ENCODE assay signal across 8 mouse cellular contexts in the genomic region with DNA sequence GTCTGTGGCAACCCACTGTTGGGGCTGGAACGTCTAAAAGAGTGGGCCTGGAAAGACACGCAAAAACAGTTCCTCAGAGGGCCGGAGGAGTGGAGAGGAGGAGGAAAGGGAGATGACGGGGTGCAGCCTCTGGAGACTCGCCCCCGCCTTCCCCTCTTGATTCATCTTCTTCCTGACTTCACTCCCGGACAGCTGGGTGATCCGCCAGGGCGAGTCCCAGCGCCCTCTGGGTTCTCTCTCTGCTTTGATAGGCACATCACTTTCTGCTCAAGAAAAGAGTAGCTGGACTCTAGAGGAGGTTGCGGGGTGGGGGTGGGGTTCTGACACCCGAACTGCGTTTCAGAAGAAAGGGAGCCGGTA. TPM values are rescaled to one million over a fixed set of nuclear protein-coding genes. Genes with fewer than 3 reads are reported as not detected.
DNase-seq lines count a peak whose midpoint lies in the region; ATAC-seq and TF ChIP-seq lines count a peak whose summit lies in the region.

No protein-coding gene starts in this region.

- H3K27me3 ChIP-seq in heart, embryonic 15.5 days = no peaks in the 10 kb centered on the region
- H3K27me3 ChIP-seq in neural tube, embryonic 12.5 days (replicated peaks) = no peaks in the 10 kb centered on the region
- H3K27me3 ChIP-seq in stomach, postnatal 0 days (ENCODE audit: control insufficient read depth, insufficient read depth, low read length) = no peaks in the 10 kb centered on the region

- H3K9me3 ChIP-seq in heart, embryonic 15.5 days (replicated peaks) = no peaks in the 10 kb centered on the region
- no peaks in the 10 kb centered on the region for H3K9me3 ChIP-seq in neural tube, embryonic 12.5 days
- H3K9me3 ChIP-seq in stomach, postnatal 0 days (ENCODE audit: control insufficient read depth, low read length) = no peaks in the 10 kb centered on the region

- H3K4me2 ChIP-seq in heart, embryonic 15.5 days = peak overlapping the region; percentile 80
- H3K4me2 ChIP-seq in neural tube, embryonic 12.5 days (replicated peaks) = peak overlapping the region; percentile 85
- H3K4me2 ChIP-seq in stomach, postnatal 0 days (replicated peaks; ENCODE audit: low read depth) = peak overlapping the region; percentile 86

- H3K4me1 ChIP-seq in heart, embryonic 15.5 days (replicated peaks) = peaks cover 34% of the 10 kb centered on the region
- peaks cover 22% of the 10 kb centered on the region for H3K4me1 ChIP-seq in neural tube, embryonic 12.5 days
- peaks cover 6% of the 10 kb centered on the region; the same call in 1 of the 2 replicates for H3K4me1 ChIP-seq in stomach, postnatal 0 days (replicated peaks; ENCODE audit: control insufficient read depth, insufficient read depth)

- peak; percentile 59 to 60 for DNase-seq in B cell, adult 2 months
- DNase-seq in adrenal gland, adult 8-10 months = peak; percentile 58
- DNase-seq in kidney, postnatal 10 days = peak; percentile 75
- peak; percentile 63 to 69 for DNase-seq in lung, adult 18-20 months
- peak; percentile 60 for DNase-seq in stomach, postnatal 0 days (ENCODE audit: low spot score)

- peak; percentile 41 for ATAC-seq in erythroblast, adult 5-6 weeks (replicated peaks; ENCODE audit: low FRiP score, poor library complexity, severe bottlenecking)
- no peak for ATAC-seq in heart, embryonic 15.5 days (replicated peaks; ENCODE audit: insufficient number of reproducible peaks, insufficient read depth, low FRiP score, low read depth)
- ATAC-seq in neural tube, embryonic 12.5 days (ENCODE audit: low FRiP score, low read depth) = peak; percentile 17; the same call in 1 of the 2 replicates
- ATAC-seq in stomach, postnatal 0 days (ENCODE audit: low FRiP score, low TSS enrichment) = no peak

- H3K27ac ChIP-seq in heart, embryonic 15.5 days = peak overlapping the region; percentile 92
- H3K27ac ChIP-seq in neural tube, embryonic 12.5 days = peak overlapping the region; percentile 47; the same call in 1 of the 2 replicates
- peak overlapping the region; percentile 92 for H3K27ac ChIP-seq in stomach, postnatal 0 days (replicated peaks)

- H3K36me3 ChIP-seq in heart, embryonic 15.5 days = no peaks in the 10 kb centered on the region; the same call in 1 of the 2 replicates
- H3K36me3 ChIP-seq in neural tube, embryonic 12.5 days = no peaks in the 10 kb centered on the region
- no peaks in the 10 kb centered on the region; the same call in 1 of the 2 replicates for H3K36me3 ChIP-seq in stomach, postnatal 0 days (ENCODE audit: control insufficient read depth, insufficient read depth, low read length)

- TF ChIP-seq CTCF in stomach, postnatal 0 days (IDR thresholded peaks at IDR 0.05; ENCODE audit: low read depth) = peak; percentile 14; the same call in 1 of the 2 replicates

- H3K9ac ChIP-seq in heart, embryonic 15.5 days = peak overlapping the region; percentile 91
- H3K9ac ChIP-seq in neural tube, embryonic 12.5 days = peak overlapping the region; percentile 71
- peak overlapping the region; percentile 77 for H3K9ac ChIP-seq in stomach, postnatal 0 days (ENCODE audit: low read length)

- WGBS in heart, embryonic 15.5 days = under 1% methylated on average over 14 of the region's 14 CpGs
- under 1% methylated on average over 14 of the region's 14 CpGs for WGBS in neural tube, embryonic 12.5 days
- under 1% methylated on average over 12 of the region's 14 CpGs for WGBS in stomach, postnatal 0 days

- peak overlapping the region; percentile 94 for H3K4me3 ChIP-seq in heart, embryonic 15.5 days
- peak overlapping the region; percentile 73 for H3K4me3 ChIP-seq in neural tube, embryonic 12.5 days
- peak overlapping the region; percentile 84 for H3K4me3 ChIP-seq in stomach, postnatal 0 days (ENCODE audit: low read depth, low read length)

- no peak for TF ChIP-seq EP300 in stomach, postnatal 0 days (optimal IDR thresholded peaks at IDR 0.05)

RNA-seq across cellular contexts. Expression of gene Haus8, which starts 0.4 kb away (rescaled TPM):
- 10 to 100 TPM; 11.0 to 22.3 (median 16.0) TPM for total RNA-seq in adrenal gland, adult 8-10 months (2022)
- 10.8 and 12.7 TPM in 2 replicates for total RNA-seq in erythroblast, adult 5-6 weeks (2015; ENCODE audit: low replicate concordance)
- 20.8 and 32.6 TPM in 2 replicates for total RNA-seq in erythroblast, adult 5-6 weeks (2017; ENCODE audit: low replicate concordance)
- polyA plus RNA-seq in heart, embryonic 15.5 days (2015; fragmentation: Nextera tagmentation; extraction: Ambion mirVana) = 114 and 120 TPM in 2 replicates
- polyA plus RNA-seq in neural tube, embryonic 12.5 days (2016; fragmentation: Nextera tagmentation; extraction: Ambion mirVana) = 51.5 and 52.3 TPM in 2 replicates
- 24.8 and 29.0 TPM in 2 replicates for polyA plus RNA-seq in stomach, postnatal 0 days (2015; fragmentation: Nextera tagmentation; extraction: Ambion mirVana)

RNA-seq across cellular contexts. Expression of gene Myo9b, which starts 0.6 kb away (rescaled TPM):
- 10 to 100 TPM; 35.6 to 57.9 (median 44.9) TPM for total RNA-seq in adrenal gland, adult 8-10 months (2022)
- 8.1 and 13.6 TPM in 2 replicates for total RNA-seq in erythroblast, adult 5-6 weeks (2015; ENCODE audit: low replicate concordance)
- total RNA-seq in erythroblast, adult 5-6 weeks (2017; ENCODE audit: low replicate concordance) = 14.5 and 22.6 TPM in 2 replicates
- 13.6 and 20.2 TPM in 2 replicates for polyA plus RNA-seq in heart, embryonic 15.5 days (2015; fragmentation: Nextera tagmentation; extraction: Ambion mirVana)
- polyA plus RNA-seq in neural tube, embryonic 12.5 days (2016; fragmentation: Nextera tagmentation; extraction: Ambion mirVana) = 18.9 and 22.5 TPM in 2 replicates
- polyA plus RNA-seq in stomach, postnatal 0 days (2015; fragmentation: Nextera tagmentation; extraction: Ambion mirVana) = 5.8 and 6.0 TPM in 2 replicates

Comparison
In these comparisons a context has a peak if more than half of its experiments do, and no peak if none do; other contexts are left out.
1. ATAC-seq: peak in erythroblast, adult 5-6 weeks (single experiment) and neural tube, embryonic 12.5 days (single experiment); none in heart, embryonic 15.5 days (single experiment) and stomach, postnatal 0 days (single experiment).
2. Peak in every context shown above with its lines, with median percentiles within 50 percentile points of each other: DNase-seq, H3K27ac ChIP-seq, H3K4me2 ChIP-seq, H3K4me3 ChIP-seq and H3K9ac ChIP-seq.